Mouse (Mus musculus): ENCODE results near the gene Carmil1.

DNA sequence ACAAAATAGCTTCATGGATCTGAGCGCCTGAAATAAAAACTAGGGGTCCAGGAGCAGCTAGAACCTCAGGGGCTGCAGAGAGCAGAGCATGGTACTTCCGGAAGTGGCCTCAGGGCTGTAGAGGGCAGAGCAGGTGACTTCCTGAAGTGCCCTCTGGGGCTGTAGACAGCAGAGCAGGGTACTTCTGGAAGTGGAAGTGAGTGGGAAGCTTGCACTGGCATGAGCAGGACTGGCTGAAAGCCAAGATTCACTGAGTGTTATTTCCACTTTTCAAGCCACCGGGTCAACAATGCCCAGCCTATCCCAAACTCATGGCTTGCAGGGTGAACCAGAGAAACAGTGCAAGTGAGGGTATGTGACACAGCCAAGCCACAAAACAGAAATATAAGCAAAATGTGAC lies 243.1 kb downstream of the Carmil1 start:
- TF ChIP-seq POLR2A (IDR thresholded peaks at IDR 0.05; ENCODE audit: insufficient read depth, low read depth, low read length): no peak
- TF ChIP-seq CTCF (IDR thresholded peaks at IDR 0.05): no peak
- TF ChIP-seq EP300 (IDR thresholded peaks at IDR 0.05; ENCODE audit: insufficient read depth, low read depth, low read length): no peak
